Mouse (Mus musculus) megakaryocyte progenitor cell, adult 5-6 weeks (primary cell): ENCODE measurements at regions not wholly inside any gene's neighbourhood (a gene's known extent, or its start where the extent isn't known, plus 50 kb on each side); places are given as distances from the start of the nearest gene placed in this dataset.
"Not testable (repeated sequence)": the region's sequence is repeated elsewhere in the genome, so short reads cannot be mapped to it uniquely, and the experiment has no call there.

Source experiments
- ATAC-seq: replicated peaks from 2 replicates; pipeline ENCODE4 v1.8.0; 2016; ENCODE audit warnings: mild to moderate bottlenecking, moderate TSS enrichment, inconsistent platforms; ENCODE audit not compliant: poor library complexity

GRCm38 (mm10) chr4:6600766-6601367 lies 1638.0 kb downstream of the Car8 start:
- ATAC-seq: no peak

GRCm38 (mm10) chr4:6596321-6596720 lies 1642.5 kb downstream of the Car8 start:
- ATAC-seq: no peak

- ATAC-seq: not testable (repeated sequence)
Measured at GRCm38 (mm10) chr4:6592890-6593289, 1646.0 kb downstream of the Car8 start.

GRCm38 (mm10) chr4:6561604-6562357 lies 1677.1 kb downstream of the Car8 start:
- peak; percentile 96 for ATAC-seq

- no peak for ATAC-seq
Measured at GRCm38 (mm10) chr4:6539626-6540025, 1699.2 kb downstream of the Car8 start.

GRCm38 (mm10) chr4:6532441-6532840 lies 1706.4 kb downstream of the Car8 start:
- ATAC-seq: no peak

GRCm38 (mm10) chr4:6517626-6518025 lies 1721.2 kb downstream of the Car8 start:
- peak; percentile 76 for ATAC-seq

GRCm38 (mm10) chr4:6514823-6515222 lies 1721.7 kb upstream of the Impad1 start:
- peak; percentile 85 for ATAC-seq

GRCm38 (mm10) chr4:6513635-6514034 lies 1720.5 kb upstream of the Impad1 start:
- no peak for ATAC-seq

- ATAC-seq: peak; percentile 90
Measured at GRCm38 (mm10) chr4:6512749-6513364, 1719.7 kb upstream of the Impad1 start.

GRCm38 (mm10) chr4:6508091-6508490 lies 1714.9 kb upstream of the Impad1 start:
- ATAC-seq: no peak
